Mouse (Mus musculus): ENCODE results near the gene Prkci. TPM values are rescaled to one million over a fixed set of nuclear protein-coding genes. Genes with fewer than 3 reads are reported as not detected.

The Prkci gene
- polyA plus RNA-seq, 1 experiment from 2014 or later: 37.1 TPM

- no peak for ATAC-seq
- Histone ChIP-seq H3K9me3 (ENCODE audit: low read length) (no peaks in the 10 kb centered on the region), H3K36me3 (ENCODE audit: insufficient read depth, low read length) (no peaks in the 10 kb centered on the region), H3K9ac (replicated peaks; ENCODE audit: low read depth) (no peak overlapping the region), H3K27me3 (replicated peaks; ENCODE audit: insufficient read depth, low read length) (no peaks in the 10 kb centered on the region), H3K4me1 (ENCODE audit: insufficient read depth, low read depth, low read length) (peaks cover 14% of the 10 kb centered on the region; the same call in 1 of the 2 replicates), H3K27ac (ENCODE audit: low read length) (peak overlapping the region; percentile 99), H3K4me2 (replicated peaks; ENCODE audit: low read depth, low read length) (peak overlapping the region; percentile 43), H3K4me3 (ENCODE audit: low read depth, low read length) (peak overlapping the region; percentile 5; the same call in 1 of the 2 replicates)
- peak; percentile 87 for DNase-seq (ENCODE audit: low spot score)
- TF ChIP-seq EP300 (IDR thresholded peaks at IDR 0.05): peak; percentile 70
- no peak for TF ChIP-seq CTCF (IDR thresholded peaks at IDR 0.05)
- 66% methylated on average over 13 of the region's 13 CpGs for WGBS
Measured at GRCm38 (mm10) chr3:31097102-31097720, 101.7 kb downstream of the Prkci start.

GRCm38 (mm10) chr3:31097976-31098375 lies 102.4 kb downstream of the Prkci start:
- no peaks in the 10 kb centered on the region for H3K27me3 ChIP-seq (replicated peaks; ENCODE audit: insufficient read depth, low read length)
- ATAC-seq (no peak), DNase-seq (ENCODE audit: low spot score) (peak; percentile 43)
- H3K27ac ChIP-seq (ENCODE audit: low read length): peak overlapping the region; percentile 57; the same call in 1 of the 2 replicates
- H3K4me2 ChIP-seq (replicated peaks; ENCODE audit: low read depth, low read length): peak overlapping the region; percentile 43
- no peaks in the 10 kb centered on the region for H3K9me3 ChIP-seq (ENCODE audit: low read length)
- H3K4me1 ChIP-seq (ENCODE audit: insufficient read depth, low read depth, low read length): peaks cover 13% of the 10 kb centered on the region; the same call in 1 of the 2 replicates
- WGBS: 43% methylated on average over 11 of the region's 11 CpGs
- no peak for TF ChIP-seq EP300 (IDR thresholded peaks at IDR 0.05)
- TF ChIP-seq CTCF (IDR thresholded peaks at IDR 0.05): no peak
- no peak overlapping the region; the same call in 1 of the 2 replicates for H3K4me3 ChIP-seq (ENCODE audit: low read depth, low read length)
- H3K9ac ChIP-seq (replicated peaks; ENCODE audit: low read depth): no peak overlapping the region
- H3K36me3 ChIP-seq (ENCODE audit: insufficient read depth, low read length): no peaks in the 10 kb centered on the region

GRCm38 (mm10) chr3:31098556-31098955 lies 103.0 kb downstream of the Prkci start:
- DNase-seq (ENCODE audit: low spot score) (no peak), ATAC-seq (no peak)
- no peak overlapping the region for H3K9ac ChIP-seq (replicated peaks; ENCODE audit: low read depth)
- no peak for TF ChIP-seq EP300 (IDR thresholded peaks at IDR 0.05)
- no peak for TF ChIP-seq CTCF (IDR thresholded peaks at IDR 0.05)
- H3K4me2 ChIP-seq (replicated peaks; ENCODE audit: low read depth, low read length): peak overlapping the region; percentile 43
- H3K4me1 ChIP-seq (ENCODE audit: insufficient read depth, low read depth, low read length): peaks cover 10% of the 10 kb centered on the region; the same call in 1 of the 2 replicates
- H3K27ac ChIP-seq (ENCODE audit: low read length): no peak overlapping the region
- H3K9me3 ChIP-seq (ENCODE audit: low read length): no peaks in the 10 kb centered on the region
- no peaks in the 10 kb centered on the region for H3K36me3 ChIP-seq (ENCODE audit: insufficient read depth, low read length)
- H3K4me3 ChIP-seq (ENCODE audit: low read depth, low read length): no peak overlapping the region
- WGBS: 95% methylated on average over 1 of the region's 1 CpGs
- no peaks in the 10 kb centered on the region for H3K27me3 ChIP-seq (replicated peaks; ENCODE audit: insufficient read depth, low read length)

- Histone ChIP-seq H3K9ac (replicated peaks; ENCODE audit: low read depth) (no peak overlapping the region), H3K4me3 (ENCODE audit: low read depth, low read length) (peak overlapping the region; percentile 12; the same call in 1 of the 2 replicates), H3K4me2 (replicated peaks; ENCODE audit: low read depth, low read length) (peak overlapping the region; percentile 25; the same call in 1 of the 2 replicates), H3K27me3 (replicated peaks; ENCODE audit: insufficient read depth, low read length) (no peaks in the 10 kb centered on the region), H3K36me3 (ENCODE audit: insufficient read depth, low read length) (no peaks in the 10 kb centered on the region), H3K9me3 (ENCODE audit: low read length) (no peaks in the 10 kb centered on the region), H3K27ac (ENCODE audit: low read length) (no peak overlapping the region), H3K4me1 (ENCODE audit: insufficient read depth, low read depth, low read length) (peaks cover 10% of the 10 kb centered on the region; the same call in 1 of the 2 replicates)
- no peak for TF ChIP-seq CTCF (IDR thresholded peaks at IDR 0.05)
- no peak for TF ChIP-seq EP300 (IDR thresholded peaks at IDR 0.05)
- ATAC-seq: no peak
- no peak for DNase-seq (ENCODE audit: low spot score)
- 59% methylated on average over 5 of the region's 5 CpGs for WGBS
Measured at GRCm38 (mm10) chr3:31100026-31100425, 104.5 kb downstream of the Prkci start.

GRCm38 (mm10) chr3:31100802-31101201 lies 105.3 kb downstream of the Prkci start:
- Histone ChIP-seq H3K9me3 (ENCODE audit: low read length) (no peaks in the 10 kb centered on the region), H3K4me1 (ENCODE audit: insufficient read depth, low read depth, low read length) (peaks cover 10% of the 10 kb centered on the region; the same call in 1 of the 2 replicates), H3K4me3 (ENCODE audit: low read depth, low read length) (no peak overlapping the region), H3K27ac (ENCODE audit: low read length) (no peak overlapping the region), H3K27me3 (replicated peaks; ENCODE audit: insufficient read depth, low read length) (no peaks in the 10 kb centered on the region), H3K9ac (replicated peaks; ENCODE audit: low read depth) (no peak overlapping the region), H3K4me2 (replicated peaks; ENCODE audit: low read depth, low read length) (0 out of 2 replicates have a peak overlapping the region, but pooled peaks have one; percentile 1), H3K36me3 (ENCODE audit: insufficient read depth, low read length) (no peaks in the 10 kb centered on the region)
- 80% methylated on average over 3 of the region's 3 CpGs for WGBS
- ATAC-seq: no peak
- no peak for DNase-seq (ENCODE audit: low spot score)
- TF ChIP-seq CTCF (IDR thresholded peaks at IDR 0.05) (no peak), EP300 (IDR thresholded peaks at IDR 0.05) (no peak)

Small RNA genes lying within 50 kb of the gene (microRNA-seq; reads per million reads assigned to microRNA genes)
- not detected for gene Mir7008

Other genes starting within 250 kb of the Prkci start
- gene Samd7, start 249.5 kb upstream of the Prkci start, polyA plus RNA-seq (2015; fragmentation: Nextera tagmentation; extraction: Ambion mirVana): not detected in 2 replicates
- gene Sec62, start 202.9 kb upstream of the Prkci start, polyA plus RNA-seq (2015; fragmentation: Nextera tagmentation; extraction: Ambion mirVana): 145 and 152 TPM in 2 replicates
- 5.5 and 6.7 TPM in 2 replicates for gene Gpr160, start 139.8 kb upstream of the Prkci start, polyA plus RNA-seq (2015; fragmentation: Nextera tagmentation; extraction: Ambion mirVana)
- gene Phc3, start 26.3 kb upstream of the Prkci start, polyA plus RNA-seq (2015; fragmentation: Nextera tagmentation; extraction: Ambion mirVana): 4.4 and 4.8 TPM in 2 replicates
- gene Skil, start 99.3 kb downstream of the Prkci start, polyA plus RNA-seq (2015; fragmentation: Nextera tagmentation; extraction: Ambion mirVana): 24.8 and 29.6 TPM in 2 replicates
- gene Cldn11, start 154.2 kb downstream of the Prkci start, polyA plus RNA-seq (2015; fragmentation: Nextera tagmentation; extraction: Ambion mirVana): 1.3 and 2.2 TPM in 2 replicates

All from lung, postnatal 0 days (tissue).